Mouse (Mus musculus): Measurements from ENCODE around the gene Suds3.

GRCm38 (mm10) chr5:117147187-117148095, 31.5 kb upstream of the Suds3 start:
- TF ChIP-seq CTCF (IDR thresholded peaks at IDR 0.05; ENCODE audit: control insufficient read depth, insufficient read depth, insufficient read length) (no peak), MYOG (IDR thresholded peaks at IDR 0.05; ENCODE audit: control insufficient read depth, extremely low read depth, insufficient read length) (no peak), CEBPB (IDR thresholded peaks at IDR 0.05; ENCODE audit: low read depth) (no peak), MYOD1 (IDR thresholded peaks at IDR 0.05; ENCODE audit: control insufficient read depth, insufficient read length, low read depth) (no peak)
